Mouse (Mus musculus): ENCODE measurements around the gene Frmd8.

Frmd8 gene

GRCm38 (mm10) chr19:5891521-5892258 lies 16.6 kb upstream of the Frmd8 start:
- in situ Hi-C loops (cut with MboI; ENCODE audit: low pct_unique_long_range_greater_than_20kb in 1 of 2, low sequenced_read_pairs in 2 of 2, unreplicated experiment in 1 of 2) = loop anchor here in 1 of 2 experiments (25.0 kb wide), 1 partner anchor 354 kb away; no protein-coding TSS in a partner anchor

- in situ Hi-C loops (cut with MboI; ENCODE audit: low pct_unique_long_range_greater_than_20kb in 1 of 2, low sequenced_read_pairs in 2 of 2, unreplicated experiment in 1 of 2) = loop anchor here in 1 of 2 experiments (25.0 kb wide), 1 partner anchor 352 kb away; no protein-coding TSS in a partner anchor
Measured at GRCm38 (mm10) chr19:5889211-5889610, 14.1 kb upstream of the Frmd8 start.

- in situ Hi-C loops (cut with MboI; ENCODE audit: low pct_unique_long_range_greater_than_20kb in 1 of 2, low sequenced_read_pairs in 2 of 2, unreplicated experiment in 1 of 2) = loop anchor here in 1 of 2 experiments (25.0 kb wide), 1 partner anchor 350 kb away; no protein-coding TSS in a partner anchor
Measured at GRCm38 (mm10) chr19:5887234-5887815, 12.3 kb upstream of the Frmd8 start.

- in situ Hi-C loops (cut with MboI; ENCODE audit: low pct_unique_long_range_greater_than_20kb in 1 of 2, low sequenced_read_pairs in 2 of 2, unreplicated experiment in 1 of 2) = loop anchor here in 1 of 2 experiments (25.0 kb wide), 1 partner anchor 349 kb away; no protein-coding TSS in a partner anchor
Measured at GRCm38 (mm10) chr19:5885838-5886237, 10.8 kb upstream of the Frmd8 start.

- in situ Hi-C loops (cut with MboI; ENCODE audit: low pct_unique_long_range_greater_than_20kb in 1 of 2, low sequenced_read_pairs in 2 of 2, unreplicated experiment in 1 of 2) = loop anchor here in 1 of 2 experiments (25.0 kb wide), 1 partner anchor 347 kb away; no protein-coding TSS in a partner anchor
Measured at GRCm38 (mm10) chr19:5883935-5884334, 8.9 kb upstream of the Frmd8 start.

GRCm38 (mm10) chr19:5882079-5882478 lies 7.0 kb upstream of the Frmd8 start:
- in situ Hi-C loops (cut with MboI; ENCODE audit: low pct_unique_long_range_greater_than_20kb in 1 of 2, low sequenced_read_pairs in 2 of 2, unreplicated experiment in 1 of 2) = loop anchor here in 1 of 2 experiments (25.0 kb wide), 1 partner anchor 345 kb away; no protein-coding TSS in a partner anchor

- in situ Hi-C loops (cut with MboI; ENCODE audit: low pct_unique_long_range_greater_than_20kb in 1 of 2, low sequenced_read_pairs in 2 of 2, unreplicated experiment in 1 of 2) = loop anchor here in 1 of 2 experiments (25.0 kb wide), 1 partner anchor 344 kb away; no protein-coding TSS in a partner anchor
Measured at GRCm38 (mm10) chr19:5881155-5881554, 6.1 kb upstream of the Frmd8 start.

GRCm38 (mm10) chr19:5879735-5880134 lies 4.7 kb upstream of the Frmd8 start:
- in situ Hi-C loops (cut with MboI; ENCODE audit: low pct_unique_long_range_greater_than_20kb in 1 of 2, low sequenced_read_pairs in 2 of 2, unreplicated experiment in 1 of 2) = loop anchor here (5.0 to 25.0 kb wide), 3 partner anchors 87 to 342 kb away; no protein-coding TSS in a partner anchor

- in situ Hi-C loops (cut with MboI; ENCODE audit: low pct_unique_long_range_greater_than_20kb in 1 of 2, low sequenced_read_pairs in 2 of 2, unreplicated experiment in 1 of 2) = loop anchor here (5.0 to 25.0 kb wide), 3 partner anchors 87 to 342 kb away; no protein-coding TSS in a partner anchor
Measured at GRCm38 (mm10) chr19:5878916-5879315, 3.8 kb upstream of the Frmd8 start.

GRCm38 (mm10) chr19:5878362-5878722 lies 3.3 kb upstream of the Frmd8 start:
- in situ Hi-C loops (cut with MboI; ENCODE audit: low pct_unique_long_range_greater_than_20kb in 1 of 2, low sequenced_read_pairs in 2 of 2, unreplicated experiment in 1 of 2) = loop anchor here (5.0 to 25.0 kb wide), 3 partner anchors 86 to 341 kb away; no protein-coding TSS in a partner anchor

GRCm38 (mm10) chr19:5877618-5878361 lies 2.7 kb upstream of the Frmd8 start, which contains the start of gene Slc25a45:
Slc25a45 (plus strand) TSS chr19:5877808.
- in situ Hi-C loops (cut with MboI; ENCODE audit: low pct_unique_long_range_greater_than_20kb in 1 of 2, low sequenced_read_pairs in 2 of 2, unreplicated experiment in 1 of 2) = loop anchor here (5.0 to 25.0 kb wide), 3 partner anchors 85 to 340 kb away; no protein-coding TSS in a partner anchor

- in situ Hi-C loops (cut with MboI; ENCODE audit: low pct_unique_long_range_greater_than_20kb in 1 of 2, low sequenced_read_pairs in 2 of 2, unreplicated experiment in 1 of 2) = no loop called here
Measured at GRCm38 (mm10) chr19:5874391-5874968, 594 bp downstream of the Frmd8 start.

GRCm38 (mm10) chr19:5872931-5873556 lies 2.0 kb downstream of the Frmd8 start:
- in situ Hi-C loops (cut with MboI; ENCODE audit: low pct_unique_long_range_greater_than_20kb in 1 of 2, low sequenced_read_pairs in 2 of 2, unreplicated experiment in 1 of 2) = no loop called here

GRCm38 (mm10) chr19:5872528-5872927 lies 2.5 kb downstream of the Frmd8 start:
- in situ Hi-C loops (cut with MboI; ENCODE audit: low pct_unique_long_range_greater_than_20kb in 1 of 2, low sequenced_read_pairs in 2 of 2, unreplicated experiment in 1 of 2) = no loop called here

- in situ Hi-C loops (cut with MboI; ENCODE audit: low pct_unique_long_range_greater_than_20kb in 1 of 2, low sequenced_read_pairs in 2 of 2, unreplicated experiment in 1 of 2) = no loop called here
Measured at GRCm38 (mm10) chr19:5871683-5872082, 3.4 kb downstream of the Frmd8 start.

GRCm38 (mm10) chr19:5871273-5871672 lies 3.8 kb downstream of the Frmd8 start:
- in situ Hi-C loops (cut with MboI; ENCODE audit: low pct_unique_long_range_greater_than_20kb in 1 of 2, low sequenced_read_pairs in 2 of 2, unreplicated experiment in 1 of 2) = no loop called here

- in situ Hi-C loops (cut with MboI; ENCODE audit: low pct_unique_long_range_greater_than_20kb in 1 of 2, low sequenced_read_pairs in 2 of 2, unreplicated experiment in 1 of 2) = no loop called here
Measured at GRCm38 (mm10) chr19:5868096-5868495, 7.0 kb downstream of the Frmd8 start.
